Mouse (Mus musculus) heart, adult 2 months (tissue): Measurements from ENCODE around the gene Smg6. TPM values are rescaled to one million over a fixed set of nuclear protein-coding genes. Genes with fewer than 3 reads are reported as not detected.
A peak's percentile ranks its signal among the peaks of the same experiment; 100 is the strongest.

Experiments
- DNase-seq, 2 experiments: peaks; one replicate each; pipeline ENCODE4 v3.0.0; 2021
- H3K27ac ChIP-seq: fragments of 200-600 bp; 2 replicates; pipeline ENCODE4 v1.8.1; 2022
- H3K27me3 ChIP-seq: fragments of 200-500 bp; 2 replicates; pipeline ENCODE4 v1.6.1; 2012; ENCODE audit warnings: mild to moderate bottlenecking, low read length, inconsistent platforms, mixed read lengths; ENCODE audit not compliant: control insufficient read depth, insufficient read depth
- H3K36me3 ChIP-seq: fragments of 200-500 bp; 2 replicates; pipeline ENCODE4 v1.6.1; 2012; ENCODE audit warnings: low read length, inconsistent platforms; ENCODE audit not compliant: control insufficient read depth, insufficient read depth
- H3K4me1 ChIP-seq: fragments of 200-500 bp; 2 replicates; pipeline ENCODE4 v1.6.1; 2011; ENCODE audit warnings: low read length; ENCODE audit not compliant: control insufficient read depth, insufficient read depth
- H3K4me3 ChIP-seq: fragments of 200-600 bp; 2 replicates; pipeline ENCODE4 v1.8.1; 2022
- H3K79me2 ChIP-seq: fragments of 200-500 bp; replicated peaks from 2 replicates; pipeline ENCODE4 v1.6.1; 2012; ENCODE audit warnings: mild to moderate bottlenecking, inconsistent platforms, low read length, moderate library complexity, mixed read lengths; ENCODE audit not compliant: control insufficient read depth, insufficient read depth
- H3K9ac ChIP-seq: fragments of 200-500 bp; 2 replicates; pipeline ENCODE4 v1.6.1; 2012; ENCODE audit warnings: low read depth, mild to moderate bottlenecking, control low read depth, inconsistent platforms, low read length, mixed read lengths
- CTCF ChIP-seq: fragments of 200-600 bp; IDR thresholded peaks from 2 replicates; pipeline ENCODE4 v1.8.1; 2022; ENCODE audit warnings: antibody characterized with exemption, mild to moderate bottlenecking, moderate library complexity
- EP300 ChIP-seq: fragments of 200-500 bp; IDR thresholded peaks from 2 replicates; pipeline ENCODE4 v1.6.1; 2011; ENCODE audit warnings: low read depth, low read length, control low read depth; ENCODE audit not compliant: insufficient read depth
- POLR2A ChIP-seq: fragments of 200-500 bp; IDR thresholded peaks from 2 replicates; pipeline ENCODE4 v1.6.1; 2011; ENCODE audit warnings: mild to moderate bottlenecking, low read depth, low read length, control low read depth; ENCODE audit not compliant: insufficient read depth
- WGBS: fragments of 180-500 bp; shearing (Covaris S2); methylation state at CpG from one replicate; pipeline ENCODE4 v1.1.7; 2018; 5-methylcytosine and 5-hydroxymethylcytosine counted together
- intact Hi-C: fragments of 180-260 bp; cut with DNase I; formaldehyde crosslinking; loops from one replicate; pipeline ENCODE4 v1.15.1; 2025
- polyA plus RNA-seq: library from polyadenylated mRNA; depleted of rRNA; stranded (reverse); fragments of >200 nt; gene quantifications from 2 replicates; pipeline ENCODE4 v1.2.3, GENCODE M21; 2012
- total RNA-seq, 2 experiments: library from RNA; stranded (reverse); gene quantifications; 2 replicates each; pipeline ENCODE4 v1.2.3; 2021

Gene Smg6
- total and polyA plus RNA-seq, 3 experiments = 17.8 to 19.5 (median 18.1) TPM

DNA sequence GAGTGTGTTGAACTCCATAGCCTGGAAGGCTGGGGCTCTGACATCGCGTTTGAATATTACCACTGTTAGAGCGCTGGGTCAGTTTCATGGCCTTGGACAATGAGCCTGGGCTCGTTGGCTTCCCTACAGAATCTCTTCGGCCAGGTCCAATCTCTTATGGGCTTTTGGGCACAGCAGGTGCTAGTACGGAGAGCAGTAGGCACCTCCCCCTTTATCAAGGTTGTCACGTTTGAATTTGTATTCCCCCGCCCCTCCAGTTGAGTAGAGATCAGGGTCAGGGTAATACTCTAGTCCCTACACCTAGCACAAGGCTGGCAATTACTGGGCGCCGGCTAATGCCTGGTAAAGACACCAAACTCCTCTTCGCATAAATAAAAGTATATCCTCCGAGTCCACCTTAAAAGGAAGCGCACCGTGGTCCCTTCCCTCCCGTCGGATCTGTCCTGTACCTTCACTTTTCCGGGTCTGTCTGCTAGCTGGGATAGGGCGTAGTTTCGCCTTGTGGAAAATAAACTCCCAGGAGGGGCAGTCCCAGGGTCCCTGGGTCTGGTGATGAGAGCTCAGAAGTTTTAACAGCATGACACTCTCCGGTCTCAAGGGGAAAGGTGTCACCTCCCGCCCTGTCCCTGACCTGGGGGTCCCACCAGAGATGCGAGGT, 264.2 kb downstream of the Smg6 start:
- Histone ChIP-seq H3K4me3 (peak overlapping the region; percentile 89), H3K4me1 (peaks cover 5% of the 10 kb centered on the region), H3K36me3 (no peaks in the 10 kb centered on the region), H3K9ac (peak overlapping the region; percentile 77), H3K27ac (peak overlapping the region; percentile 31), H3K79me2 (no peaks in the 10 kb centered on the region), H3K27me3 (peaks cover 1% of the 10 kb centered on the region; the same call in 1 of the 2 replicates)
- DNase-seq = peak in 1 of 2 experiments; percentile 20
- WGBS = under 1% methylated on average over 22 of the region's 22 CpGs
- TF ChIP-seq CTCF (no peak), POLR2A (no peak), EP300 (no peak)
- intact Hi-C loops = loop anchor here (10.0 kb wide), 1 partner anchor 215 kb away; no protein-coding TSS in a partner anchor

DNA sequence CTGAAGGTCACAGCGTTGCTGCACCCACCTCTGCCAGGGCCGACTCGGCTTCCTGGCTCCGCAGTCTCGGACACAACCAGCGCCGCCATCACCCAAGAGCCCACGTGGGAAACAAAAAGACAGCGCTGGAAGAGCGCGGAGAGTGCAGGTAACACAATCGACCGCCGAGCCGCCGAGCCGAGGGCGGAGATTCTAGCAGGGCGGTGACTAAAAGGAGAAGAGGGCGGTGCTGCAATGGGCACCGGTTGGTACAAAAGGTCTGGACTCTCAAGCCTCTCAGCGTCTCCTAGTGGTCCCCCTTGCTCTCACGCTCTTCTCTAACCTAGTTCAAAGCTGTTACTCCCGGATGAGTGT, 264.7 kb downstream of the Smg6 start:
- Histone ChIP-seq H3K79me2 (no peaks in the 10 kb centered on the region), H3K36me3 (no peaks in the 10 kb centered on the region), H3K27me3 (peaks cover 1% of the 10 kb centered on the region; the same call in 1 of the 2 replicates), H3K4me3 (peak overlapping the region; percentile 89), H3K4me1 (peaks cover 5% of the 10 kb centered on the region), H3K27ac (peak overlapping the region; percentile 31), H3K9ac (peak overlapping the region; percentile 77)
- DNase-seq = peak; percentile 82 to 87
- TF ChIP-seq CTCF (peak; percentile 53), EP300 (no peak), POLR2A (peak; percentile 75)
- WGBS = 1% methylated on average over 24 of the region's 24 CpGs
- intact Hi-C loops = loop anchor here (10.0 kb wide), 1 partner anchor 214 kb away; no protein-coding TSS in a partner anchor

GRCm38 (mm10) chr11:75190905-75191441, 265.4 kb downstream of the Smg6 start, which contains the start of gene Dph1:
Gene Dph1 (minus strand): TSS chr11:75191241.
- WGBS = 68% methylated on average over 5 of the region's 5 CpGs
- intact Hi-C loops = loop anchor here (10.0 kb wide), 1 partner anchor 214 kb away; no protein-coding TSS in a partner anchor
- TF ChIP-seq EP300 (no peak), POLR2A (no peak)
- Histone ChIP-seq H3K4me3 (peak within 1 kb of the TSS; percentile 89), H3K79me2 (no peaks in the 10 kb centered on the region), H3K27ac (peak within 1 kb of the TSS; percentile 31), H3K27me3 (peaks cover 1% of the 10 kb centered on the region; the same call in 1 of the 2 replicates), H3K36me3 (no peaks in the 10 kb centered on the region), H3K4me1 (peaks cover 5% of the 10 kb centered on the region), H3K9ac (peak within 1 kb of the TSS; percentile 77)
- peak in 1 of 2 experiments; percentile 20 for DNase-seq

- H3K4me3 ChIP-seq = no peak overlapping the region
- H3K9ac ChIP-seq = no peak overlapping the region
- 54% methylated on average over 6 of the region's 6 CpGs for WGBS
- intact Hi-C loops = loop anchor here (1.0 to 10.0 kb wide), 3 partner anchors 39 to 213 kb away; no protein-coding TSS in a partner anchor
- H3K27me3 ChIP-seq = peaks cover 1% of the 10 kb centered on the region; the same call in 1 of the 2 replicates
- no peak overlapping the region for H3K27ac ChIP-seq
- H3K36me3 ChIP-seq = no peaks in the 10 kb centered on the region
- DNase-seq = peak in 1 of 2 experiments; percentile 13
- H3K79me2 ChIP-seq = no peaks in the 10 kb centered on the region
- no peak for TF ChIP-seq CTCF
- TF ChIP-seq EP300 = no peak
- no peak for TF ChIP-seq POLR2A
- H3K4me1 ChIP-seq = peaks cover 5% of the 10 kb centered on the region
Measured at GRCm38 (mm10) chr11:75191841-75192240, 266.2 kb downstream of the Smg6 start.

DNA sequence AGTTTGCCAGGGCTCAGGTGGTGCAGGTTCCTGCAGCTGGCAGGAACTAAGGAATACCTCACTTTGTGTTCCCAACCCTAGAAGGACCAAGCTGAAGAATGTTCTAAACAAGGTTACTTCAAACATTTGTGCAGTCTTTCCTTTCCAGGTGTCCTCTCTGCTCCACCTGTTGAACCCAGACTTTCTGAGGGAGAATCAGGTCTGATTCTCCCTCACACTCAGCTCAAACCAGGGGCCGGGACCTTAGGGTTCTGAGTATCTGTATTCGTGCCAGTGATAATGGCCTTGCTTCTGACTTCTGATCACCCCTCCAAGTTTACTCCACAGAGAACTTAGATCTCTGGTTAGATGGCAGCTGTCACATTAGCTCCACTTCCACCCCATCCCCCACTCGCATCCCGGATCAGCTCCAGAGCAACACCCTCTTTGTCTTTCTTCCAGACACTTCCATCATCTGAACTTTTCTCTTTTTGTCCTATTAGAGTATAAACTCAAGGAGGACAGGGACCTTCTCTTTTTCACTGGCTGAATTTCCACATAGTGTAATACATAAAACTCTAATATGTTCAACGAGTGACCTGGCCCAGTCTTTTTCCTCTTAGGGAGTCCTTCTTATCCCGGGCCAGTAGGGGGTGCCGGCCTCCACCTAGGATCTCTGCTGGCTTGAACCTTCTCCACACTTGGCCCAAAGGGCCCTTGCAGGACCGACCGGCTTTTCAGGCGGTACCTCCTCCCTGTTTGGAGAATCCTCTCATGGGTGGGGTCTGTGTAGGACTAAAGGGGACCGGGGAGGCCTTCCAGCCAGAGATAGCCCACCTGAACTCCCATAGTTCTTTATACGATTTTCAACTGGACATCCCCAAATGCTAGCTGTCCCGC, 267.0 kb downstream of the Smg6 start:
- intact Hi-C loops = loop anchor here (1.0 to 10.0 kb wide), 3 partner anchors 38 to 212 kb away; no protein-coding TSS in a partner anchor
- peak; percentile 84 to 87 for DNase-seq
- Histone ChIP-seq H3K27me3 (peaks cover 1% of the 10 kb centered on the region; the same call in 1 of the 2 replicates), H3K4me1 (peaks cover 5% of the 10 kb centered on the region), H3K27ac (peak overlapping the region; percentile 78), H3K9ac (no peak overlapping the region), H3K4me3 (peak overlapping the region; percentile 64), H3K79me2 (no peaks in the 10 kb centered on the region), H3K36me3 (no peaks in the 10 kb centered on the region)
- WGBS = 24% methylated on average over 13 of the region's 13 CpGs
- TF ChIP-seq CTCF (peak; percentile 91), POLR2A (0 out of 2 replicates have a peak, but pooled peaks have one; percentile 20), EP300 (no peak; the same call in 1 of the 2 replicates)
